Mouse (Mus musculus) stomach, embryonic 15.5 days (tissue): ENCODE measurements at regions not wholly inside any gene's neighbourhood (a gene's known extent, or its start where the extent isn't known, plus 50 kb on each side); places are given as distances from the start of the nearest gene placed in this dataset.

ENCODE experiments used
- ATAC-seq: fragments of 200-750 bp; cut with Nextera tagmentation; 2 replicates; pipeline ENCODE4 v1.8.0; 2017; ENCODE audit warnings: low read depth, moderate number of reproducible peaks, moderate TSS enrichment; ENCODE audit not compliant: insufficient read depth, low FRiP score
- H3K27ac ChIP-seq: fragments of 300-500 bp; sonication (generic); 2 replicates; pipeline ENCODE4 v1.5.1; 2015; ENCODE audit warnings: mild to moderate bottlenecking, inconsistent platforms
- H3K27me3 ChIP-seq: fragments of 300-500 bp; sonication (generic); replicated peaks from 2 replicates; pipeline ENCODE4 v1.6.1; 2015; ENCODE audit warnings: inconsistent platforms
- H3K36me3 ChIP-seq: fragments of 300-500 bp; sonication (generic); 2 replicates; pipeline ENCODE4 v1.6.1; 2015; ENCODE audit warnings: inconsistent platforms
- H3K4me1 ChIP-seq: fragments of 300-500 bp; sonication (generic); 2 replicates; pipeline ENCODE4 v1.6.1; 2015; ENCODE audit warnings: inconsistent platforms
- H3K4me2 ChIP-seq: fragments of 300-500 bp; sonication (generic); 2 replicates; pipeline ENCODE4 v1.6.1; 2015; ENCODE audit warnings: mild to moderate bottlenecking, inconsistent platforms
- H3K4me3 ChIP-seq: fragments of 300-500 bp; sonication (generic); replicated peaks from 2 replicates; pipeline ENCODE4 v1.5.1; 2015; ENCODE audit warnings: inconsistent platforms
- H3K9ac ChIP-seq: fragments of 300-500 bp; sonication (generic); 2 replicates; pipeline ENCODE4 v1.6.1; 2015; ENCODE audit warnings: inconsistent platforms
- H3K9me3 ChIP-seq: fragments of 300-500 bp; sonication (generic); 2 replicates; pipeline ENCODE4 v1.6.1; 2016; ENCODE audit warnings: inconsistent platforms
- WGBS: fragments of 180-500 bp; shearing (Covaris S2); methylation state at CpG from one replicate; pipeline ENCODE4 v1.1.7; 2015; 5-methylcytosine and 5-hydroxymethylcytosine counted together

DNA sequence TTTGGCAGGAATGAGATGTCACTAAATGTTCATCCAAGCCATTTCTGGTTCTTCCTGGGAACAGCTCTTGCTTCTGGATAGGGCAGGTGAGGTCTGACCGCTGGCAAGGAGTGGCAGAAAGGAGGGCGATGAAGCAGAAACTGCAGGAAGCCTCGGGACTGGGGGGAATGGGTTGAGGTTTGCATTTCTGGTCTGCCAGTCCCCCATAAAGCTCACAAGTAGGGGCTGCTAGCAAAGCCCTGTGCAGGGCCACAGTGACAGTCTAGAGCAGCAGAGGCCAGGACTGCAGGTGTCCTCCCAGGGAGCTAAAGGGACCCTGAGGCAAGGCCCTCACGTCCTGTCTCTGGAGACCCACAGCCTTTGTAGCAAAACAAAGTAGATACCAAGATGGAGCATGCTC, 280.7 kb downstream of the Uaca start:
- no peak overlapping the region for H3K27ac ChIP-seq
- no peak overlapping the region for H3K4me3 ChIP-seq
- H3K9me3 ChIP-seq: no peaks in the 10 kb centered on the region
- no peaks in the 10 kb centered on the region for H3K27me3 ChIP-seq
- H3K4me1 ChIP-seq: no peaks in the 10 kb centered on the region
- no peak overlapping the region for H3K4me2 ChIP-seq
- H3K36me3 ChIP-seq: no peaks in the 10 kb centered on the region
- H3K9ac ChIP-seq: no peak overlapping the region
- 77% methylated on average over 4 of the region's 4 CpGs for WGBS
- ATAC-seq: no peak

GRCm38 (mm10) chr9:61077181-61077580, 282.8 kb downstream of the Uaca start:
- ATAC-seq: no peak
- no peak overlapping the region for H3K4me3 ChIP-seq
- WGBS: 57% methylated on average over 2 of the region's 2 CpGs
- H3K27ac ChIP-seq: no peak overlapping the region
- H3K9me3 ChIP-seq: no peaks in the 10 kb centered on the region
- H3K4me2 ChIP-seq: no peak overlapping the region
- no peaks in the 10 kb centered on the region for H3K4me1 ChIP-seq
- no peaks in the 10 kb centered on the region for H3K36me3 ChIP-seq
- H3K27me3 ChIP-seq: no peaks in the 10 kb centered on the region
- H3K9ac ChIP-seq: no peak overlapping the region

DNA sequence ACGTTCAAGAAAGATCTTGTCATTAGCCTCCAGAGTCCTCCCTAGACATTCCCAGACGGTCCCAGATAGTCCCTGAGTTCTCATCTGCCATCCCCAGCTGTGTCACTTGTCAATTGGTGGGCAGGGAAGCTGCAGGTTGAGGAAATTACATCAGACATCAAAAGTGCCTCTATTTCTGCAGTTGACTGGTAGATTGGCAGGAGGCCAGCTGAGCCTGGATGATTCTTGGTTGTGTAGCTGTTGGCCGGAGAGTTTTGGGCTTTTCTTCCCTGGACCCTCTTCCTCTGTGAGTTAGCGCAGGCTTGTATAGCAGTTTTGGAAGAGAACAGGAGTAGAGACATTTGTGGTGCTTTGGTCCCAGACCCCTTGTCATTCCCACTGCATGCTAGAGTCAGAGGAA, 283.5 kb downstream of the Uaca start:
- Histone ChIP-seq H3K9ac (no peak overlapping the region), H3K27me3 (0 out of 2 replicates have a peak, but pooled peaks cover 4% of the 10 kb centered on the region), H3K4me3 (no peak overlapping the region), H3K4me2 (no peak overlapping the region), H3K4me1 (no peaks in the 10 kb centered on the region), H3K27ac (no peak overlapping the region), H3K9me3 (no peaks in the 10 kb centered on the region), H3K36me3 (no peaks in the 10 kb centered on the region)
- no peak for ATAC-seq
- 69% methylated on average over 4 of the region's 4 CpGs for WGBS

DNA sequence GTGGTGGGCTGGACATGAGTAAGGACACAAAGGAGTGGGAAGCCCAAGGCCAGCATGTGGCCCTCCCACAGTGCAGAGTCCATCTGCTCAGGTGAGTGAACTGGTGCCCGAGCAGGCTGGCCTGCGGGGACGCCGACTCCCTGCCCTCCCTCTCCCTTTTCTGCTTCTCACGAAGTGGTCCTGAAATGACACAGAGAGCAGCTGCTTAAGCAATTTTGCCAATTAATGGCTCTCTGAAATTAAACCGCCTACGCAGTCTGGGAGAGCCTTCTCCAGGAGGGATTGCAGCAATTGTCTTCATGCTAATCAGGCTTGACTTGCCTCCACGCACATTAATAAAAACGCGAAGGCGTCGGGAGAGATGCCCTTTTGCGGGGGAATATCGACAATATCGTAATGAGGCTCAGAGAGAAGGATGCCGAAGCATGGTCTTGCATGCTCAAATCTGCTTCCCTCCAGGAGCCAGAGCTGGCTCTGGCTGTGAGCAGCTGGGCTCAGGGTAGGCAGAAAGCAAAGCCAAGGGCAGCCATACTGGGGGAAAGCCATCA, 287.2 kb downstream of the Uaca start:
- no peaks in the 10 kb centered on the region for H3K36me3 ChIP-seq
- no peak overlapping the region for H3K4me3 ChIP-seq
- 81% methylated on average over 16 of the region's 16 CpGs for WGBS
- H3K4me1 ChIP-seq: no peaks in the 10 kb centered on the region
- H3K4me2 ChIP-seq: no peak overlapping the region
- H3K27me3 ChIP-seq: 0 out of 2 replicates have a peak, but pooled peaks cover 7% of the 10 kb centered on the region
- H3K9ac ChIP-seq: no peak overlapping the region
- H3K27ac ChIP-seq: no peak overlapping the region
- ATAC-seq: no peak
- H3K9me3 ChIP-seq: no peaks in the 10 kb centered on the region

DNA sequence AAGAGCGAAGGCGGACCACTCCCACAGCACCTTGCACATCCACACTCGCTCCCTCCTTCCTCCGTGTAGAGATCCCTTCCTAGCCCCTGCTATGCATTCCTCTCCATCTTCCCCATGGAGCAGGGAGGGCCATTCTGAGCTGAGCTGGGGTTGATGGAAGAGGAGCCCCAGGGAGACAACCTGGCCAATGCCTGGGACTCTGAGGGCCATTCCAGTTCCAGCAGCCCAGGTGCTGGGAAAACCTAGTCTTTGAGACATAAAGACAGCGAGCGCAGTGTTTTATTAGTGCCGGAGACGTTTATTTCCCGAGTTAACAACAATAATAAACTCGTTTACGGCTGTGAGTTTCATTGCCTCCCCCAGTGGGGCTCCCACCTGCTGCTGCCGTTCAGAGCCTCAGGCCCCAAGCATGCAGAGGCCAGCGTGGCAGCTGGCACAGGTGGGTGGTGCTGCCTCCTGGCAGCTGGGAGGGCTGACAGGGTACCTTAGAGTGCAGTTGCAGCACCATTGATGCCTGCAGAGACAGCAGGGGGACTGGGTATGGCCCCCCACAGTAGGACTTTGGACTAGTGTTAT, 287.4 kb upstream of the Tle3 start:
- Histone ChIP-seq H3K9me3 (no peaks in the 10 kb centered on the region), H3K27ac (no peak overlapping the region), H3K4me1 (no peaks in the 10 kb centered on the region), H3K27me3 (0 out of 2 replicates have a peak, but pooled peaks cover 7% of the 10 kb centered on the region), H3K9ac (no peak overlapping the region), H3K4me2 (no peak overlapping the region), H3K4me3 (no peak overlapping the region), H3K36me3 (no peaks in the 10 kb centered on the region)
- no peak for ATAC-seq
- 72% methylated on average over 13 of the region's 13 CpGs for WGBS

GRCm38 (mm10) chr9:61087035-61087434, 285.1 kb upstream of the Tle3 start:
- Histone ChIP-seq H3K27me3 (0 out of 2 replicates have a peak, but pooled peaks cover 7% of the 10 kb centered on the region), H3K4me2 (no peak overlapping the region)
- no peak for ATAC-seq

GRCm38 (mm10) chr9:61089066-61089686, 283.0 kb upstream of the Tle3 start:
- no peaks in the 10 kb centered on the region for H3K9me3 ChIP-seq
- no peak overlapping the region for H3K4me3 ChIP-seq
- H3K4me2 ChIP-seq: no peak overlapping the region
- WGBS: 89% methylated on average over 2 of the region's 2 CpGs
- no peak overlapping the region for H3K27ac ChIP-seq
- H3K36me3 ChIP-seq: no peaks in the 10 kb centered on the region
- no peak overlapping the region for H3K9ac ChIP-seq
- no peaks in the 10 kb centered on the region for H3K4me1 ChIP-seq
- no peak for ATAC-seq
- no peaks in the 10 kb centered on the region for H3K27me3 ChIP-seq

More at GRCm38 (mm10) chr9:61087035-61087434, 285.1 kb upstream of the Tle3 start:
- H3K4me1 ChIP-seq: no peaks in the 10 kb centered on the region
- H3K36me3 ChIP-seq: no peaks in the 10 kb centered on the region
- no peak overlapping the region for H3K27ac ChIP-seq
- WGBS: 70% methylated on average over 3 of the region's 3 CpGs
- no peak overlapping the region for H3K9ac ChIP-seq
- no peak overlapping the region for H3K4me3 ChIP-seq
- H3K9me3 ChIP-seq: no peaks in the 10 kb centered on the region

GRCm38 (mm10) chr9:61091036-61091435, 281.1 kb upstream of the Tle3 start:
- Histone ChIP-seq H3K4me3 (no peak overlapping the region), H3K27me3 (no peaks in the 10 kb centered on the region), H3K4me2 (no peak overlapping the region), H3K9ac (no peak overlapping the region), H3K36me3 (no peaks in the 10 kb centered on the region), H3K27ac (no peak overlapping the region), H3K9me3 (no peaks in the 10 kb centered on the region), H3K4me1 (no peaks in the 10 kb centered on the region)
- WGBS: 86% methylated on average over 2 of the region's 2 CpGs
- no peak for ATAC-seq

DNA sequence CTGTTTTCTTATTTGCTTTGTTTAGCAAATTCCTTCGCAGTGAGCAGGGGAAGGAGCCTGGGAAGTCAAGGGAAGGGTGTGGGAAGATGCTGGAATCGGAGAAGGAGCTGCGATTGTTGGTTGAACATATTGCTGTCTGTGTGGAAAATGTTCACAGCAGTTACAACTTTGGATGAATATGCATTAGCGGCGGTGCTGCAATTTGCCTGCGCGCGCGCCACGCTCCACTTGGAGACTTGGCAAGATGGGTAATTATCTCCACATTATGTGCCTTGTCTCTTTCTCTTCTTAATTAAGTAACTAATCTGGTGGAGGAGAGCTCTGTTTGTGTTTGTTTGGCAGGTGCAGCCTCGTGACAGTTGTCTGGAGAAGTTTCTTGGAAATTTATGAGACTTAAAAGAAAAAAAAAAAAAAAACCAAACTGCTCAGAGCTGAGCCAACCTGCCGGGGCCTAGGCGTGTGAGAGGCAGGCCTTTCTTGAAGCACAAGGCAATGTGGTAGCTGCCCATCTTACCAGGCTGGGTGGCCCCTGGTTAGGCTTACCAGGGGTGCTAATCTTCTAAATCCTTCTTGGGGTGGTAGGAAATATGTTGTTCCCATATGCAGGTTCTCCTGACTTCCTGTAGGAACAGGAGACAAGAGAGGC, 279.2 kb upstream of the Tle3 start:
- Histone ChIP-seq H3K9ac (no peak overlapping the region), H3K4me2 (no peak overlapping the region), H3K4me3 (no peak overlapping the region), H3K27ac (no peak overlapping the region), H3K4me1 (no peaks in the 10 kb centered on the region), H3K36me3 (no peaks in the 10 kb centered on the region), H3K9me3 (no peaks in the 10 kb centered on the region), H3K27me3 (no peaks in the 10 kb centered on the region)
- WGBS: 84% methylated on average over 13 of the region's 13 CpGs
- no peak for ATAC-seq

- H3K4me2 ChIP-seq: no peak overlapping the region
- no peaks in the 10 kb centered on the region for H3K27me3 ChIP-seq
- no peaks in the 10 kb centered on the region for H3K4me1 ChIP-seq
- no peak overlapping the region for H3K4me3 ChIP-seq
- WGBS: 83% methylated on average over 2 of the region's 2 CpGs
- no peaks in the 10 kb centered on the region for H3K36me3 ChIP-seq
- H3K9me3 ChIP-seq: no peaks in the 10 kb centered on the region
- no peak overlapping the region for H3K9ac ChIP-seq
- H3K27ac ChIP-seq: no peak overlapping the region
- no peak for ATAC-seq
These were observed 276.9 kb upstream of the Tle3 start for GRCm38 (mm10) chr9:61095069-61095775.

DNA sequence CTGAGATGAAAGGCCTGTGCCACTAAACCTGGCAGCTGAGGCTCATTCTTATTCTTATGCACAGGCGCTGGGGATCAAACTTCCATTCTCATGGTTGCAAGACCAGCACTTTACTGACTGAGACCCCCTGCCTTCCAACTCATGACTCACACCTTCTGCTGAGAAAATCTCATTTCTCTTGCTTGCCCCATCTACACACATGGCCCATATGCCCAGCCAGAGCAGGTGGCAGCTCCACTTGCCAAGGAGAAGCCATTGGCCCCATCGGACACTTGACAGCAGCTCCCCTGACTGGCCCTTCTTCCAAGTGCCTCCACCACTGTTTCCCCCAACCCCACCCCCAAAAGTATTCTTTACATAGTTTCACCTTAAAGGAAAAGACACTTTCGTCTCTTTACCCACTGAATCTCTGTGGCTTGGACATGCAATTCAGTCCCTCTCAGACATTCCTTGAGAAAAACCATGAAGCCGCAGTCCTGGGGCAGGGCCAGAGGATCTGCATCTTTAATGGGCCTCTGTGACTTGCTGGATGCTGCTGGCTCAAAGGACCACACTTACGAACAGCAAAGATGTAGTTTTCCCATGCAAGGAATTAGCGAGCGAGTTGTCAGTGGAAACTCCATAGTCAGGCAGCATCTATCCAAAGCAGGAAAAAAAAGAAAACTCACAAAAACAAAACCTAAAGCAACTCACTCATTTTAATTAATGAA, 270.3 kb upstream of the Tle3 start:
- Histone ChIP-seq H3K27ac (no peak overlapping the region), H3K9me3 (no peaks in the 10 kb centered on the region), H3K4me2 (no peak overlapping the region), H3K36me3 (no peaks in the 10 kb centered on the region), H3K4me3 (no peak overlapping the region), H3K4me1 (no peaks in the 10 kb centered on the region), H3K27me3 (no peaks in the 10 kb centered on the region), H3K9ac (no peak overlapping the region)
- 81% methylated on average over 7 of the region's 7 CpGs for WGBS
- no peak for ATAC-seq
